Mouse (Mus musculus): Measurements from ENCODE around the gene Actrt2. TPM values are rescaled to one million over a fixed set of nuclear protein-coding genes. Genes with fewer than 3 reads are reported as not detected.

Gene Actrt2
- polyA plus RNA-seq, 1 experiment, result not detected

DNA sequence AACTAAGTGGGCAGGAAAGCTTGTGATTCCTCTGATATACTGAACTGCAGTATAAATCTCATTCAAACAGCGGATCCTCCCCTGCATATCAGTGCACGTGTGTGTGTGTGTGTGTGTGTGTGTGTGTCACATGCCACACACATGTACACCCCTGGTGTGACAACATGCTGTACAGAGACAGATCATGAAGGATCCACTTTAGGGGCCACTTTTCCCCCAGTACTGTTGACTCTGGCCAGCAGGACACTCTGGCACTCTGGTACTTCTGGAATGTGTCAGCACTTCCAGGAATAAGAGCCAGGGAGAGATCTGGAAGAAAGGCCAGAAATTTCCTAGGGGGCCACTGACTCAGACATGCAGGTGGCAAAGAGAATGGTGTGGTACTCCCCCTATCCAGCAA, 41.4 kb downstream of the Actrt2 start:
- Histone ChIP-seq H3K27me3 (ENCODE audit: control insufficient read depth, insufficient read depth, low read length, poor library complexity, severe bottlenecking) (no peaks in the 10 kb centered on the region), H3K27ac (ENCODE audit: insufficient read depth, low read length) (no peak overlapping the region), H3K9me3 (replicated peaks; ENCODE audit: control insufficient read depth, insufficient read depth, low read length, poor library complexity, severe bottlenecking) (no peaks in the 10 kb centered on the region), H3K4me1 (ENCODE audit: control insufficient read depth, insufficient read depth, low read length) (no peaks in the 10 kb centered on the region), H3K4me3 (ENCODE audit: low read depth, low read length) (no peak overlapping the region), H3K36me3 (ENCODE audit: control insufficient read depth, insufficient read depth, low read length, poor library complexity, severe bottlenecking) (no peaks in the 10 kb centered on the region), H3K9ac (ENCODE audit: low read depth, poor library complexity, severe bottlenecking) (no peak overlapping the region)
- TF ChIP-seq CTCF (IDR thresholded peaks at IDR 0.05; ENCODE audit: low read depth, low read length) (no peak), EP300 (IDR thresholded peaks at IDR 0.05; ENCODE audit: insufficient read depth, low read depth, low read length) (no peak), POLR2A (IDR thresholded peaks at IDR 0.05; ENCODE audit: insufficient read depth, low read length) (no peak)

GRCm38 (mm10) chr4:154625710-154626109, 42.0 kb downstream of the Actrt2 start:
- TF ChIP-seq CTCF (IDR thresholded peaks at IDR 0.05; ENCODE audit: low read depth, low read length) (no peak), EP300 (IDR thresholded peaks at IDR 0.05; ENCODE audit: insufficient read depth, low read depth, low read length) (no peak), POLR2A (IDR thresholded peaks at IDR 0.05; ENCODE audit: insufficient read depth, low read length) (no peak)
- H3K4me1 ChIP-seq (ENCODE audit: control insufficient read depth, insufficient read depth, low read length), result no peaks in the 10 kb centered on the region
- no peak overlapping the region for H3K27ac ChIP-seq (ENCODE audit: insufficient read depth, low read length)
- no peaks in the 10 kb centered on the region for H3K36me3 ChIP-seq (ENCODE audit: control insufficient read depth, insufficient read depth, low read length, poor library complexity, severe bottlenecking)
- H3K9me3 ChIP-seq (replicated peaks; ENCODE audit: control insufficient read depth, insufficient read depth, low read length, poor library complexity, severe bottlenecking), result no peaks in the 10 kb centered on the region
- no peak overlapping the region for H3K4me3 ChIP-seq (ENCODE audit: low read depth, low read length)
- H3K27me3 ChIP-seq (ENCODE audit: control insufficient read depth, insufficient read depth, low read length, poor library complexity, severe bottlenecking), result no peaks in the 10 kb centered on the region
- no peak overlapping the region for H3K9ac ChIP-seq (ENCODE audit: low read depth, poor library complexity, severe bottlenecking)

DNA sequence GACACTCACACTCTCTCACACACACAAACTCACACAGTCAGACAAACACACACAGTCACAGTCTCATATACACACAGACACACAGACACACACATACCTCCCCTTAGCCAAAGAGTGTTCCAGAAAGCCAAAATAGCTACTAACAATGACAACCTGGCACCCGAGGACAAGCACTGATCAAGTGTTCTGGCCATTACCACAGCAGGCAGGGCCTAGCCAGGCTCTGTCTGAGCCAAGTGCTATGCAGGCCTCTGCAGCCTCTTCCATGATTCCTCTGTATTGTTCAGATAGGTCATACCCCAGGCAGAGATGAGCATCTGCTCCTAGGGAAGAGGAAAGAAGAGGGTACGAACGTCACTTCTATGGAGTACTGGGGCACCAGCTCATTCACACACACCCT, 44.4 kb downstream of the Actrt2 start:
- H3K27ac ChIP-seq (ENCODE audit: insufficient read depth, low read length), result no peak overlapping the region
- no peaks in the 10 kb centered on the region for H3K9me3 ChIP-seq (replicated peaks; ENCODE audit: control insufficient read depth, insufficient read depth, low read length, poor library complexity, severe bottlenecking)
- TF ChIP-seq CTCF (IDR thresholded peaks at IDR 0.05; ENCODE audit: low read depth, low read length) (no peak), POLR2A (IDR thresholded peaks at IDR 0.05; ENCODE audit: insufficient read depth, low read length) (no peak), EP300 (IDR thresholded peaks at IDR 0.05; ENCODE audit: insufficient read depth, low read depth, low read length) (no peak)
- no peaks in the 10 kb centered on the region for H3K27me3 ChIP-seq (ENCODE audit: control insufficient read depth, insufficient read depth, low read length, poor library complexity, severe bottlenecking)
- H3K4me3 ChIP-seq (ENCODE audit: low read depth, low read length), result no peak overlapping the region
- H3K9ac ChIP-seq (ENCODE audit: low read depth, poor library complexity, severe bottlenecking), result no peak overlapping the region
- H3K4me1 ChIP-seq (ENCODE audit: control insufficient read depth, insufficient read depth, low read length), result no peaks in the 10 kb centered on the region
- H3K36me3 ChIP-seq (ENCODE audit: control insufficient read depth, insufficient read depth, low read length, poor library complexity, severe bottlenecking), result no peaks in the 10 kb centered on the region

DNA sequence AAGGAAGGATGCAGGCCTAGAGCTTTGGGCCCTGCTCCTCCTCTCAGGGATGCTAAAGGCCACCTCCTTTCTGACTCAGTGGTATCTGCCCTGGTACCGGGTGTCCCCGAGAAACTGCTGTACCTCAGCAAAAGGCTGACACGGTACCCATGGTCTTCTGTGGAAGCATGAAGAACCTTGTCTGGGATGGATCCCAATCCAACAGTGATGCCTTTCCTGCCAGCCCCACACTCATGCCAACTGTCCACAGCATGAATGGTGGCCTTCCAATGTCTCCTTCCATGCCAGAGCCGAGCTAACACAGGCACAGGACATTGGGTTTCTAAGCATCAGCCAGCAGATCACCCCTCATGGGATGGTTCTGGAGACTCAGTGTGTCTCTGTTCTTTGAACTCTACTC, 45.1 kb downstream of the Actrt2 start:
- TF ChIP-seq POLR2A (IDR thresholded peaks at IDR 0.05; ENCODE audit: insufficient read depth, low read length) (no peak), CTCF (IDR thresholded peaks at IDR 0.05; ENCODE audit: low read depth, low read length) (no peak), EP300 (IDR thresholded peaks at IDR 0.05; ENCODE audit: insufficient read depth, low read depth, low read length) (no peak)
- no peak overlapping the region for H3K9ac ChIP-seq (ENCODE audit: low read depth, poor library complexity, severe bottlenecking)
- no peak overlapping the region for H3K4me3 ChIP-seq (ENCODE audit: low read depth, low read length)
- no peaks in the 10 kb centered on the region for H3K27me3 ChIP-seq (ENCODE audit: control insufficient read depth, insufficient read depth, low read length, poor library complexity, severe bottlenecking)
- no peaks in the 10 kb centered on the region for H3K36me3 ChIP-seq (ENCODE audit: control insufficient read depth, insufficient read depth, low read length, poor library complexity, severe bottlenecking)
- H3K4me1 ChIP-seq (ENCODE audit: control insufficient read depth, insufficient read depth, low read length), result no peaks in the 10 kb centered on the region
- H3K27ac ChIP-seq (ENCODE audit: insufficient read depth, low read length), result no peak overlapping the region
- no peaks in the 10 kb centered on the region for H3K9me3 ChIP-seq (replicated peaks; ENCODE audit: control insufficient read depth, insufficient read depth, low read length, poor library complexity, severe bottlenecking)

Other genes with a start within 250 kb of the Actrt2 start
- gene Prdm16, start 31.0 kb downstream of the Actrt2 start, polyA plus RNA-seq (2011; ENCODE audit: insufficient read depth, insufficient read length, low read depth, missing spikeins), result 3.1 and 5.4 TPM in 2 replicates
- gene Ttc34, start 169.6 kb upstream of the Actrt2 start, polyA plus RNA-seq (2011; ENCODE audit: insufficient read depth, insufficient read length, low read depth, missing spikeins), result 0.21 TPM in 1 of 2 replicates, not detected in the other
- 1.4 and 2.0 TPM in 2 replicates for gene Mmel1, start 201.7 kb upstream of the Actrt2 start, polyA plus RNA-seq (2011; ENCODE audit: insufficient read depth, insufficient read length, low read depth, missing spikeins)
- 11.8 and 13.9 TPM in 2 replicates for gene Fam213b, start 231.3 kb upstream of the Actrt2 start, polyA plus RNA-seq (2011; ENCODE audit: insufficient read depth, insufficient read length, low read depth, missing spikeins)

Measured in ES-Bruce4 (cell line).